Mouse (Mus musculus) erythroblast, adult 5-6 weeks (primary cell): ENCODE measurements around the gene Josd2. TPM values are rescaled to one million over a fixed set of nuclear protein-coding genes. Genes with fewer than 3 reads are reported as not detected.
A peak's percentile ranks its signal among the peaks of the same experiment; 100 is the strongest.

Source experiments
- ATAC-seq: replicated peaks from 2 replicates; pipeline ENCODE4 v1.8.0; 2016; ENCODE audit warnings: moderate number of reproducible peaks, mild to moderate bottlenecking, moderate TSS enrichment, inconsistent platforms; ENCODE audit not compliant: poor library complexity, low FRiP score, severe bottlenecking
- total RNA-seq, 2 experiments: library from RNA; stranded (forward) in 1 of 2; stranded (reverse) in 1 of 2; fragments of 150-400 nt in 1 of 2; fragments of 200-764, 138-1000 nt in 1 of 2; gene quantifications; 2 replicates each; pipeline versions ENCODE4 v1.2.3 to v1.2.4; 2015 to 2017; ENCODE audit warnings: low replicate concordance in 2 of 2

Gene Josd2
- total RNA-seq (2015; ENCODE audit: low replicate concordance): 6.7 and 43.7 TPM in 2 replicates
- total RNA-seq (2017; ENCODE audit: low replicate concordance): 33.7 and 59.7 TPM in 2 replicates

DNA sequence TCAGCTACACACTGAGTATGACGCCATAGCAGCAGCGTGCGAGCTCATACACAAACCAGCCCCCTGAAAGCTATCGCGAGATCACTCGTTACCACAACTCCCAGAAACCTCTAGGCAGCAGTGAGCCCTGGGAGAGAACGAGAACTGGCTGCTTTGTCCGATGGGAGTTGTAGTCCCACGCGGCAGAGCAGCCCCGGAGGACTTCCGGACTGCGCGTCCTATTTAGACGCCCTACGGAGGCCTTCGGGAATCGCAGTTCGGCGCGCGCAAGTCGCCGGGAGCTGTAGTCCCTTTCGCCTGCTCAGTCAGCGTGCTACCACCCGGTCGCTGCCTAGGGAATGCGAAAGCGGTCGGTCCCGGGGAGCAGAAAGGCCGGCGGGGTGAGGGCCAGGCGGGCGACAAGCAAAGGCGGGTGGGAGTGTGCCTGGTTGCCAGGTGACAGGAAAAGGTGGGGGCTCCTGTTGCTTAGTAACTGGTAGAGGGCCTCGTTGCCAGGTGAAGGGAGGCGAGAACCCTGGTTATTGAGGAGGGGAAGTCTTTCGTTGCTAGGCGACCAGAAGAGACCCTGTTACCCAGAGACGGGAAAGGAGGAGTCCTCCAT, at the start of gene Josd2:
Josd2 (plus strand) TSS at position 170 of the 601 bp plus-strand sequence.
- ATAC-seq: peak; percentile 81

DNA sequence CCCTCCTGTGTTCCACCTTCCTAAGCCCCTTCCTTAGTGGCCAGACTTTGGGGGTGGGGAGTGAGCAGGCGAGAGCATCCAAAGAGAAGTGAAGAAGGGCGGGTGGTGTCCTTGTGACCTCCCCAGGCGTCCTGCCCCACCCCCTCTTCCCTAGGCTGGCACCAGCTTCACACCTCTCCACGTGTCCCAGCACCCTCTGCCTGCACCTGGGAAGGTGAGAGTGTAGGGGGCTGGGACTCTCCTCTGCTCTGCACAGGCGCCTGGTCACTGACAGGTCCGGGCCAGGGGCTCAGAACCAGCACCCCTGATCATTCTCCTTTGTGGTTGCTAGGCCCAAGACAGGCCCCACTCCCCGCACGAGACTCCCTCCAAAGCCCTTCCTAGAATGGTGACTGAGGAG, 40.1 kb upstream of the Josd2 start:
- ATAC-seq: no peak

DNA sequence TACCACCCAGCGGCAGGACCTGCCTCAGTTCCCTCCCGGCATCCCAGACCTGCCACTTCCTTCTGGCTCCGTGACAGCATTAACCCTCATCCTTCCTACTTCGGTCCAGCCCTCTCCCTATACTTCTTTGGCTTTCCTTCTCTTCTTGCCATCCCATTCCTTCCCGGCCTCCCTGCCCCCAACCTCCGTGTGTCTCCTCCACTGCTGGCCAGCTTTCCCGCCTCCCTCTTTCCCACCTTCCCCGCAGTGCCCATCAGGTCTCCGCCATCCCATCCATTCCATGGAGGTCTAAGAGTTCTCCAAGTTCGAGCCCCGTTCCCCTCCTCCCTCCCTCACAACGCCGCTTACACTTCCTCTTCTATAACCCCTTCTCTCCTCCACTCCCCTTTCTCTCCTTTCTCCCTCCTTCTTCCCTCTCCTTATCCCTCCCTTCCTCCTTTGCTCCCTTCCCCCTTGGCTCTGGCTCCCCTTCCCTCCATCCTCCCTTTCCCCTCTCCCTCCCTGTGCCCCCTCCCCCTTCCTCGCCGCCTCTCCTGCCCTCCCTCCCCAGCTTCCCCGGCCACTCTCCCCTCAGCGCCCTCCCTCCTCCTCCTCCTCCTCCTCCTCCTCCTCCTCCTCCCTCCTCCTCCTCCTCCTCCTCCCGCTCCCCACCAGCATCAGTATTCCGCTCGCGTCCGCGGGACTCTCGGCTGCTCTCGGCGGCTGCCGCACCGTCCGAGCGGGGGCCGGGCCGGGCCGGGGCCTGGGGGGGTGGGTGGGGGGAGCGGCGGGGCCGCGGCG, 39.4 kb upstream of the Josd2 start:
- ATAC-seq: no peak

DNA sequence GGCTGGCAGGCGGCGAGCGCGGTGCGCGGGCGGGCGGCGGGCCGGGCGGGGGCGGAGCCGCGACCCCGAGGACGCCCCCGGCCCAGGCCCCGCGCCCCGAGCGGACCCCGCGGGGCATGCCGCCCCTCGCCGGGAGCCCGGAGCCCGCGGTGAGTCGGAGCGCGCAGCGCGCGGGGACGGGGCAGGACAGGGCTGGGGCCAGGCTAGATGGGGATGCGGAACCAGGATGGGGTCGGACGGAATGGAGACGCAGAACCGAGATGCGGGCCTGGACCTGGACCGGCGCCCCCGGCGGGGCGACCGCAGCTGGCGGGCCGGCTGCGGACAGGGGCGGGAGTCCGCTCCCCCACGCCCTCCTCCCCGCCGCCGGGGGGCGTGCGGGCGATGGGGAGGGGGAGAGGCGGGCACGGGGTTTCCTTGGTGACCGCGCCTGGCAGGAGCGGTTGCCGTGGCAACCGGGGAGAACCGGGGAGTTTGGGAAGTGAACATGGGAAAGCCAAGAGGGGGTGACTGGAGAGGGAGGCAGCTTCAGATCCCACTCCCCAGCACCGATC, 38.7 kb upstream of the Josd2 start, which contains the start of gene Lrrc4b:
Lrrc4b (plus strand) TSS at position 51 of the 554 bp plus-strand sequence.
- ATAC-seq: no peak

GRCm38 (mm10) chr7:44429534-44430488, 38.0 kb upstream of the Josd2 start:
- no peak for ATAC-seq

DNA sequence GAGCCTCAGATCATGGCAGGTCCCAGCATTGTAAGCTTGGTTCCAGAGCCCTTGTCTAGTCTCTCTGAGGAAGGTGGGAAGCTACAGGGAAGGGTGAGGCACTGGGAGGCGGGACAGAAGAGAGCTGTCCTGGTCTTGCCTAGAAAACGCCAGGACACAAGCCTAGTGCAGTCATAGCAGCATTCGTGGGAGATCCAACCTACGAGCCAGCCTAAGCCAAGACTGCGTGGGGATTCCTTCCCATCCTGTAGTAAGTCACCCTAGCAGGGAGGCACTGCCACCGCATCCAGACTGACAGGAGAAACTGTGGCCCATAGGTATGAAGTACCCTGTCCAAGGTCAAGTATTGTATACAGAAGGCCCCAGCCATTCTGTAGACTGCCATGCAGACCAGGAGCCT, 35.2 kb upstream of the Josd2 start:
- ATAC-seq: no peak

- ATAC-seq: no peak
Measured at GRCm38 (mm10) chr7:44433371-44433770, 34.4 kb upstream of the Josd2 start.

GRCm38 (mm10) chr7:44434089-44434488, 33.7 kb upstream of the Josd2 start:
- no peak for ATAC-seq

DNA sequence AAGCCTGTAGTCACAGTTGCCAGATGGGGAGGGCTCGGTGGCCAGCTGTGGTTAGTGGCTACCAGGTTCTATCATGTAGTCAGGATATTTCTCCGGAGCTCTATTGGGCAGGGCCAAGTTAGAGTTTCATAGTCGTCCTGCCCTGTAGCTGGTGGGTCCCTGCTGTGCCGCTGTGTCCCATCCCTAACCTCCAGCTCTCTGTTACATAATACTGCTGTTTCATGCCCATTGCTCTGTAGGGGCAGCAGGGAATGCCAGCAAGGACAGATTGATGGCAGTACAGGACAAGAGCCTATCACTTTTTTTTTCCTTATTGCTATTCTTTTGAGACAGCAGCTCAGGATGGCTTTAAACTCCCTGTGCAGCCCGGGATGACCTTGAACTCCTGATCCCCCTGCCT, 32.0 kb upstream of the Josd2 start:
- no peak for ATAC-seq

- no peak for ATAC-seq
Measured at GRCm38 (mm10) chr7:44436267-44436666, 31.5 kb upstream of the Josd2 start.

DNA sequence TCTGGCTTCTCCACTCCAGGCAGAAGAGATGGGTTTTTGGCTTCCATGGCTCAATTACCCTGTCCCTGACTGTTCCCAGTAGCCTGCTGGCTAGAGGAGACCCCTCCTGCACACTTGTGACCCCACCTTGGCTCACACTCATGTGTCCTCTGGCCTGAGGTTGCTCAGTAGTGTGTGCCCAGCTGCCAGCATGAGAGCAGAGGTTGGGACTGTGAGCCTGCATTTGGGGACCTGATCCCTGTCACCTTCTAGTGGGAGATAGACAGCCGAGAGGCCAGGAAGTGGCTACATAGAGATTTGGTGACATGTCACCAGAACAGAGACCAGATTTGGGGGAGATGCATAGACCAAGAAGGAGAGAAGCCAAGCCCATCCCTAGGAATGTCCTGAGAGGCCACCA, 30.6 kb upstream of the Josd2 start:
- ATAC-seq: no peak

DNA sequence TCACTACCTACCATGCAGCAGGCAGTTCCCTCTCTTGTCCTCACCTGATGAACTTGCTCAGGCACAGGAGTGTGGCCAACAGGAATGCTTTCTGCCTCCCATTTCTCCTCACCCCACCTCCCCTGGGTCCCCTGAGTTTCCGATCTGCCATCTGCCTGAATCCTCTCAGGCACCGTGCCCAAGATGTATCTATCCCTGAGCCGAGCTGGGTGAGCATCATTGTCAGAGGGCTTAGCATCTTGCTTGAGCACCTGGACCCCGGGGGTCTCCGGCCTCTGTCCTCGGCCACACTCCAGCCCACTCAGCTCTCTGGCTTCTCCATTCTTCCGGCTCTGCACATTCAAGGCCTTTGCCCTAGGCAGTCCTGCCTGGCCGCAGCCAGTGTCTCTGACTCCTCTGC, 29.8 kb upstream of the Josd2 start:
- ATAC-seq: no peak

GRCm38 (mm10) chr7:44439696-44440095, 28.1 kb upstream of the Josd2 start:
- ATAC-seq: no peak

DNA sequence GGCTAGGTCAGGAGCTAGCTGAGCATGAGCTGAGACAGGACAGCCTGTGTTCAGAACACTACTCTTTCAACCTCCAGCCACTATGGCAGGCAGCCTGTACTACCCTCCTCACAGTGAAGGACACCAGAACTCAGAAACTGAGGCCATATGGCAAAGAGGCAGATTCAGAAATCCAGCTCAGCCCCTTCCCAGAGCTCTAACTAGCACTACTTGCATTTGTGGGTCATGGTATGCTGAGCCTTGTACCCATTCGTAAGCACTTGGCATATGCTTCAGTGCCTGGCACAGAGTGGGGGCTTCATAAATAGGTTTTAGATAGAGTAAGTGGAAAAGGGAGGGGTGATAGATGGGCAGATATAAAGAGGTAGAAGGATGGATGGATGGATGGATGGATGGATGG, 27.3 kb upstream of the Josd2 start:
- ATAC-seq: no peak

DNA sequence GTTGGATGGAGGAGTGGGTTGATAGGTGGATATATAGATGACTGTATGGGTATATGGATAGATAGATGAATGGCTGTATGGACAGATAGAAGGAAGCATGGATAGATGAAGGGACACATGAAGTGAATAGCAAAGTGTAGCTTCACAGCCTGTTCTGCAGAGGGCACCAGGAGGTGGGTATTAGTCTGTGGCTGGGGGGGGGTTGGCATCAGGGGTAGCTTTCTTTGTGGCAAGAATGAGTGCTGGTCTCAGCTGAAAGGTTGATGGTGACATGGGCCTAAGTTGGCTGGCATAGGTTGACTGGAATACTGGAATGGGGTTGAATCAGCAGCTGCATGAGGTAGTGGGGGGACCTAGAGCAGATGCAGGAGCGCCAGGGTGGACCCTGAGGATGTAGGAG, 26.6 kb upstream of the Josd2 start:
- ATAC-seq: no peak

DNA sequence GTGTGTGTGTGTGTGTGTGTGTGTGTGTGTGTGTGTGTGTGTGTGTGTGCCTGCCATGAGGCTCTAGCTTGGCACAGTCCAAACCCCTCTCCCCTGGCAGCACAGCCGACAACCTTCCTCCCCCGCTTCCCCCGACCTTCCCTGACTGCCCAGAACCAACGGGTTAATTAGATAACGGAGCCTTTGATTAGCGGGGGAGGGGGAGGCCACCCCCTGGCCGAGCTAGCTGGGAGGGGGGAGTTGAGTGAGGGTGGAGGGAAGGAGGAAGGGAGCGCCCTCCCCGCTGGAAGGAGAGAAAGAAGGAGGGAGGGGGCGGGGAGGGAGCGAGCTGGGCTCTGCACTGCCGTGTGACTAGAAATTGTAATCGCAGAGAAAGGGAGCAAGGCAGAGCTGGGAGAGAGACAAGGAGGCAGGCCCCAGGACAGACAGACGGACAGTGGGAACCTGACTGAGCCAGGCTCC, 26.1 kb upstream of the Josd2 start:
- no peak for ATAC-seq

GRCm38 (mm10) chr7:44442407-44442821, 25.4 kb upstream of the Josd2 start:
- ATAC-seq: no peak

DNA sequence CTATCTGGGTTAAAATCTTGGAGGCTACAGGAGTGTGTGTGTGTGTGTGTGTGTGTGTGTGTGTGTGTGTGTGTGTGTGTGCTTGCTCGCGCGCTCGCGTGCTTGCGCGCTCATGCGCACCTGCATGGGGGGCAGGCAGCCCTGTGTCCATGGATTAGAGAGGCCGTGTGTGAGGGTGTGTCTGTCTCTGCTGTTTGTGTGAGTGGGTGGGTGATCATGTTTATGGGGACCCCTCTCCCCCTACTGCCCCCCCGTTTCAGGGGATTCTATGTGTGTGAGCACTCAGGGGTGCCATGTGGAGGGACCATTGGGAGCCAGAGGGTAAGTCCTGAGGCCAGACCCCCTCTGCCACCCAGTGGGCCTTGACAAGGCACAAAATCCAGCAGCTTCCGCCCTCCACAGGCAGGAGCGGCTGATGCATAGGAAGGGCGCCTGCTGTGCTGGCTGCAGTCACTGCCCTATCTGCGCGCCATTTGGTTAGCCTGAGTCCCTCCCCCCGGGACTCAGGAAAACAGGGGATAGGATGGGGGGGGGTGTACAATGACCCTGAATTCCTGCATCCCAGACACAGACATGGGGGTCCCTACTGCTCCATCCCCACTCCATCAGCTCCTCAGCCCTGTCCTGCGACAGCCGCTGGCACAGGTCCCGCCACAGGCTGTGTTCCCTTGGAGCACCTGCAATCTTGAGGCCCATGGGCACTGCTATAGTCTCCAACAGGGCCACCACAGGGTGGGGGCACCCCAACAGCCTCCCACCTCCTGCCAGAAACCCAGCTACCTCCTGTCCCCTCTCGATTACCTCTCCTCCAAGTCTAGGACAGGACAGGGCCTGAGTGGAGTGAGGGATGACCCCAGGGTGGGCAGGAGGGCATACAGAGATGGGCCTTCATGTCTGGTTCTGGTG, 24.3 kb upstream of the Josd2 start:
- ATAC-seq: no peak
